Mouse (Mus musculus): Measurements from ENCODE around the gene Rapgef4.

Rapgef4 gene

GRCm38 (mm10) chr2:72088886-72089285 lies 107.8 kb downstream of the Rapgef4 start:
- no peak for DNase-seq

DNA sequence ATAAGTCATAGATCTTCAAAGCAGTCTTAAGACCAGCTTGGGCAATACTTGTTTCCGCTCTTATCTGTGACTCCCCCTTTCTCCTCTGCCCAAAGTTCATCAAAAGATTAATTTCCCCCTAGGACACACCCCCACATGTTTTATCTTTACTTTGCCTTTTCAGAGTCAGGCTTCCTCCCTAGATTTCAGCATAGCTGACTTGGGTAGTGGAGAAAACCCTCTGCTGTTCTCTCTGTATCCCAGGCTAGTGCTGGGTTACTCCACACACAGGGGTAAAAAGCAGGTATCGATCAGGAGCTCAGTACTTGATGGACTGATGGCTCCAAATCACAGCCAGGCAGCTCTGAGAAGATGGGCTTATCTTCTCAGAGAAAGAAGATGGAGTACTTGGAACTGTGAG lies 109.0 kb downstream of the Rapgef4 start:
- DNase-seq: no peak

GRCm38 (mm10) chr2:72092046-72092445 lies 111.0 kb downstream of the Rapgef4 start:
- DNase-seq: no peak

DNA sequence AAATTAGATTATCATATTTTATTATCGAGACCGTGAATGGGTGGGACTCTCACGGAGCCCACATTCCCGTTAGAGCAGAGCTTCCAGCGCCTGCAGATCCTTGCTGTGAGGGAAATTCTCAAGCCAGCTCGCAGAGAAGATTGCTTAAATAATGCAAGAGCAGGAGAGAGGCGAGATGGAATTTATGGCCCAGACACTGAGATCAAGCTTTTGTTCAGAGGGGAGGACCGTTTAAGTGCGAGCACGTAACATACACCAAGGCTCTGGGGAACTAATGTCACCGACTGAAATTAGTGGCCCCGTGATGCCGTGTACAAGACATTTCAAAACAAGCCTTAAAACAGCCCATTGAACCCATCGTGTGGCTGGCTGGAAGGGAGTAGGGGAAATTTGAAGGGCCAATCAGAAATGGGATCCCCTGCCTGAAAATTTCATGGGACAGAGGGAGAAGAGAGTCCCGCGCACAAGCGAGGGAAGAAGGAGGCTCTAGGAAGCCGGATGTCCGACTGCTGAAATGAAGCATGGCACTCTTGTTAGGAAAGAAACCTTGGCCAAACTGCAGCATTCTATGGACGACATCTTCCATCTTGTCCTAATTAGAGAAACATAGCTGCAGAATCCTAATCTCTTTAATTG lies 112.5 kb downstream of the Rapgef4 start:
- no peak for DNase-seq

DNA sequence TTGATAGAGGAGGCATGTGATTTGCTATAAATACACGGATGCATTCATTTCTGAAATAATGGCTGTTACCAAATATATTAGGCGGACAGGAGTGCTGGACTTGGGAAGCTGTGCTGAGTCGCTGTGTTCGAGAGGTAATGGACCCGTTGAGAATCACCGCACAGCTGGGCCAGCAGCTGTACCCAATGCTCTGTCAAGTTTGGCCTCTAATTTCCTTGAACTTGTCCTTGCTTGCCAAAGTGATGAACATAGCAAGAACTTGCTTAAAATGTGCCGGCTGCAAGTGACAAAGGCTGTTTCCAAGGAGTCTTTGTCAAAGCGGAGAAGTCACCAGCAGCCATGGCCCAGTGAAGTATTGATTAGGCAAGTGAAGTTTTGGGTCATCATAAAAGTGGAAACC lies 113.0 kb downstream of the Rapgef4 start:
- no peak for DNase-seq

DNA sequence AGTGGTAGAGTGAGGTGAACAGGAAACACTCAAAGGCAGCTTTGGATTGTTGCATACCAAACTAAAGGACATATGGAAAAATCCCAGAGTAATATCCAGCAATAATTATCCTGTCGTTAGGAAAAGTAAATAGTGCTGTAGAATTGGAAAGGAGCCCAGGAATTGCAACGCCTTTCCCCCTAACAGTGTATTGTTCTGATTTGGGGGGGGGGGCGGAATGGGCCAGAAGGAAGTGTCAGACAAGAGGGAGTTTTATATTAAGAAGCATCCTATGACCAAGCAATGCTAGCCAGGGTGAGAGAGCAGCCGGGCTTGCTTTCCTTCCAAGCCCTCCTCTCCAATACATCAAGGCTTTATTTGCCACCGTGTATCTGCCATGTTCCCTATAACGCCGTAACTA lies 113.4 kb downstream of the Rapgef4 start:
- no peak for DNase-seq

DNA sequence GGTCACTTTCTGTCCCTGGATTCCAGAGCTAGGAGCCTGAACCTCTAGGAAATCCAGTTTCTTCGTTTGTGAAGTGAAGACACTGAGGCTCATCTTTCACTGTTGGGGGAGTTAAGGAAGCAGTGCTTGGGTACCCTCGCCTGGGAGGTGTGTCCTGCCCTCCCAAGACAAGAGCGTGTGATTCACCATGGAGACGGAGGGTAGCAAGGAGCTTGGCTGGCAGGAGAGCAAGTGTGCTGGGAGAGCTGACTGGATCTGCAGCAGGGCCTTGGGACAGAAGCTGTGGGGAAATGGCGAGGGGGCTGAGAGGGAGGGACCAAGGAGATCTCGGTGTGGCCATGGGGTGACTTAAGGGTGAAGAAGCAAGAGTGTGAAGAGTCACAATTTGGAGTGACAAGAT lies 114.0 kb downstream of the Rapgef4 start:
- no peak for DNase-seq

GRCm38 (mm10) chr2:72096345-72096744 lies 115.3 kb downstream of the Rapgef4 start:
- DNase-seq: peak; percentile 90

GRCm38 (mm10) chr2:72098366-72098765 lies 117.3 kb downstream of the Rapgef4 start:
- DNase-seq: no peak

DNA sequence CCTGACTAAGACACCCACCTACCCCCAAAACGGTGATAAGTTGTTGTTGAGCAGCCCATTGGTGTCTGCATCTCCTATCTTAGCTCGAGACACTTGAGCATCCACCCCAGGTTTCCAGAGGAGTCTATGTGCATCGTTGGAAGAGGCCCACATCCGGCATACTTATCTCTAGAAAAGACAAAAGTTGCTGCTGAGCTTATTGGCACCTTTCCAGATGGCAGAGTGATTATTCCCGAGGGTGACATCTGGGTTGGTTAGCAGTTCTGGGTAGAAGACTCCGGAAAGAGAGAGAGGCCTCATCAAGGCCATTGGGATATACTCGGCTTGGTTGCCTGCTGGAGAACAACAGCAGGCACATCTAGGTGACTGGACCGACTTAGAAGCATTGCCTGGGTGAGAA lies 123.6 kb downstream of the Rapgef4 start:
- no peak for DNase-seq

- no peak for DNase-seq
Measured at GRCm38 (mm10) chr2:72107525-72108180, 126.6 kb downstream of the Rapgef4 start.

DNA sequence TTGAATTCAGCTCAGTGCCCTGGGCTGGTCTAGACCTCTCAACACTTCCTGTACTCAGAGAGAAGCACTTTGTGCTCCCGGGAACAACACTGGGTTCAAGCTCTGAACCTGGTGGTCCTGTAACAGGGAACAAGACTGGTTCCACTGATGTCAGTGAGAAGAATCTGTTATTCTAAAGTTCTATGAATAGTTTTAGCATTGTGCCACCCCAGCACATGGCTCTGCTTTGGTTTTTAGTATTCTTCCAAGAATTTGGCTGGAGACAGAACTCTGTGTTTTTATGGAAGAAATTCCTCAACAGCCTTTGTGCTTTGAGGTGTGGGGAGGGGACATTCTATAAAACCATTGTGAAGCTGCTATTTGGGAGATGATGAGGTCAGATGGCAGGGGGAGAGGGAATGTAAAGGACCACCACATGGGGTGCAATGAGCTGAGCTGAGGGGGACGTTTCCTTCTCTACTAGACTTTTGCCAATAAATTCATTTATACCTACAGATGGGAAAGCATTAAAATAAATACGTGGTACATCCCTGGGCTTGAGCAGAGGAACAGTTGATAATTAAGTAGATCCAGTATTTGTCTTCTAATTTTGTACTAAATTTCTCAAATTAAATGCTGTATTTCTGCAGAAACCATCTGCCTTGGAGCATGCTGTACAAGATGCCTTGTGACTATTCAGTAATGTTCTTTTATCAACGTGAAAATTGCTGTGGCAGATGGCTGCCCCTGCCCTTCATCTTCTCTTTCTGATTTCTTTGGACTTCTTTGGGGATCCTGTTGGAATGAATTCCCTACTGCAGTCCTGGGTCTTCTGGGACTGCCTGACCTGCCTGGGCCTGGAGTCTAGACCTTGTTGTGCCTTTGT lies 127.6 kb downstream of the Rapgef4 start:
- no peak for DNase-seq

- no peak for DNase-seq
Measured at GRCm38 (mm10) chr2:72110404-72110803, 129.4 kb downstream of the Rapgef4 start.

DNA sequence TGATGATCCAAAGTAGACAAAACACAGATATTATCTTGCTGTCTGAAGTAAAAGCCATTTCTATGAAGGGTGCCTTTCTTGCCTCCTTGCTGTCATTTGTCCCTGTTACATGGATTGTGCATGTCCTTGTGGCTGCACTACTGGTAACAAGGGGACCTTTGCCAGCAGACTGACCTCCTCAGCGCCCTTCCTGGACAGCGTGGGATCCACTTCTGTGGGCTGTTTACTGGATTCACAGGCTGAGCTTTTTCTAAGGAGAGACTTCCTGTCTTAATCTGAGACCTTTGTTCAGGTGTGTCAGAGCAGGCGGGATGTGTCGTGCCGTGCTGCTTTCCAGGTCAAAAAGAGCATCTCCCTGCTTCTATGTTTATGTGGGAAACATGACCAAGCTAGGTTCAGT lies 132.7 kb downstream of the Rapgef4 start:
- no peak for DNase-seq

DNA sequence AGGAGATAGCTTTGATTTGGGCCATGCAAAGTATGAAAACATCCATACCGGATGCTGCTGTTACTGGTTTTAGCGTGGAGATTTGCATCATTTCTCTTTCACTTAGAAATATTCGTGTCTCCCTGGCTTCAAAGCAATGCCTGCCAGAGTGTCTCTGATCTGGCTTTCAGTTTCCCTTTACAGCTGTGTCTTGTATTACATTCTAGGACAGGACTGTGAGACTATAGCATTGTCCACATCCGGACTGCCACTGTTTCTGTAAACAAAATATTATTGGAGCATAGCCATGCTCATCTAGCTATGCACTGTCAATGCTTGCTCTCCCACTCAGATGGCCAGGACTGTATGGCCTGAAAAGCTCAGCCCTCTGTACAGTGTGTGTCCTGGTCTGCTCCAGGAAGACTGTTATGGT lies 133.1 kb downstream of the Rapgef4 start:
- DNase-seq: peak; percentile 34 to 40

DNA sequence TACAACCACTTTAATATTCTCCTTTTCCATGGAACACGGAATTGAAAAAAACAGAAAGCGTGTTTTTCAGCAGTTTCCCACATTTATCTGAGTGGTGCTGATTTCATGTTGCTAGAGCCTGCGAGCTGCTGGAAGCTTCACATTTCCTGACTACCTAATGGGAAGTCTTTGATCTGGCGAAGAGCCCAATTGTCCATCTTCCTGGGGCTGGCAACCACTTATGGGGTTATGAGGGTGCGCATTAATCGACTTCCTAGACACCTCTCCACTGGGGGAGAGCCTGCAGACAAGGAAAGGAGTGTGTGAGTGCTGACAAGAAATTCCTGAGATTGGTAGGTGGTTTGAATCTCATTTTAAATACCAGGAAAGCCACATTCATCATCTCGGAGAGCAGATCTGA lies 135.1 kb downstream of the Rapgef4 start:
- no peak for DNase-seq

GRCm38 (mm10) chr2:72116698-72117097 lies 135.7 kb downstream of the Rapgef4 start:
- no peak for DNase-seq

GRCm38 (mm10) chr2:72117138-72118011 lies 136.3 kb downstream of the Rapgef4 start:
- DNase-seq: peak; percentile 74 to 77

DNA sequence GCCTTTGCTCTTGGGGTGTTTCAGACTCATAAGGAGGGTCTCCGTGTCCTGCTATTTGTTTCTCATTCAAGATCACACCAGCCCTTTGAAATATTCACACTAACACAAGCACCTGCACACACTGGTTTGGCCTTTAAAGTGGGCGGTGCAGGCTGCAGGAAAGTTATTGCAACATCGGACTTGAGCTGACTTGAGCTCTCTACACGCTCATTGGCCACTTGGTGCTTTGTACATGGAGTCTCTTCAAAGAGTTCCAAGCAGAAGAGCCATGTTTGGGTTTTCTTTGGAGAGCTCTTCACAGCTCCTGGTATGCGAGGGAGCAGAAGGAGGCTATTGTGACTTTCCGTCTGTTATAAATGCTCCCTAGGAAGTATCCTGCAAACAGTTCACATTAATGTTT lies 139.2 kb downstream of the Rapgef4 start:
- no peak for DNase-seq

GRCm38 (mm10) chr2:72122410-72123223 lies 141.6 kb downstream of the Rapgef4 start:
- DNase-seq: no peak

GRCm38 (mm10) chr2:72123851-72124250 lies 142.8 kb downstream of the Rapgef4 start:
- DNase-seq: no peak

DNA sequence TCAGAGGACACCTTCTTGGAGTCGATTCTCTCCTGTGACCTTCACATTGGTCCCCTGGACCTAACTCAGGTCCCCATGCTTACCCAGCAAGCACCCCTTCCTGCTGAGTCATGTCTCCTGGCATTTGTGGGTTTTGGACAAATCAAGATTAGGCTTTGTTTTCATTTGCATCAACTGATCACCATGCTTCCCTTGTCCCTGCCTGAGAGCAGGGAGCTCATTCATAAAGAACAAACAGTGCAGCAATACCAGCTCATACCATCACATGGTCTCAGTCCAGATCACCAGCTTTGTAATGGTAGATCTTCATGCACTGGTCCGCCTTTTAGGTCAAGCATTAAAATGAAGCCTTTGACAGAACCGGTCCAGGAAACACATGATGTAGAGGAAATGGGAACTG lies 144.7 kb downstream of the Rapgef4 start:
- no peak for DNase-seq
